Mouse (Mus musculus) embryonic facial prominence, embryonic 15.5 days (tissue): ENCODE measurements around the gene Chrna9. TPM values are rescaled to one million over a fixed set of nuclear protein-coding genes. Genes with fewer than 3 reads are reported as not detected.
"Not testable (repeated sequence)": the region's sequence is repeated elsewhere in the genome, so short reads cannot be mapped to it uniquely, and the experiment has no call there.

ENCODE experiments used
- ATAC-seq: fragments of 200-750 bp; cut with Nextera tagmentation; 2 replicates; pipeline ENCODE4 v1.8.0; 2017; ENCODE audit warnings: low read depth, moderate TSS enrichment; ENCODE audit not compliant: insufficient number of reproducible peaks, low FRiP score, low TSS enrichment
- H3K27ac ChIP-seq: fragments of 300-500 bp; sonication (generic); replicated peaks from 2 replicates; pipeline ENCODE4 v1.5.1; 2015; ENCODE audit warnings: mild to moderate bottlenecking, inconsistent platforms
- H3K27me3 ChIP-seq: fragments of 300-500 bp; sonication (generic); 2 replicates; pipeline ENCODE4 v1.6.1; 2015; ENCODE audit warnings: inconsistent platforms
- H3K36me3 ChIP-seq: fragments of 300-500 bp; sonication (generic); 2 replicates; pipeline ENCODE4 v1.6.1; 2015; ENCODE audit warnings: mild to moderate bottlenecking, inconsistent platforms
- H3K4me1 ChIP-seq: fragments of 300-500 bp; sonication (generic); 2 replicates; pipeline ENCODE4 v1.6.1; 2015; ENCODE audit warnings: inconsistent platforms
- H3K4me2 ChIP-seq: fragments of 300-500 bp; sonication (generic); replicated peaks from 2 replicates; pipeline ENCODE4 v1.6.1; 2015; ENCODE audit warnings: mild to moderate bottlenecking, inconsistent platforms
- H3K4me3 ChIP-seq: fragments of 300-500 bp; sonication (generic); replicated peaks from 2 replicates; pipeline ENCODE4 v1.5.1; 2015; ENCODE audit warnings: mild to moderate bottlenecking, inconsistent platforms
- H3K9ac ChIP-seq: fragments of 300-500 bp; sonication (generic); 2 replicates; pipeline ENCODE4 v1.6.1; 2015; ENCODE audit warnings: inconsistent platforms
- H3K9me3 ChIP-seq: fragments of 300-500 bp; sonication (generic); replicated peaks from 2 replicates; pipeline ENCODE4 v1.6.1; 2016; ENCODE audit warnings: inconsistent platforms
- WGBS: fragments of 180-500 bp; shearing (Covaris S2); methylation state at CpG from one replicate; pipeline ENCODE4 v1.1.7; 2015; 5-methylcytosine and 5-hydroxymethylcytosine counted together
- polyA plus RNA-seq: library from polyadenylated mRNA; unstranded; fragments of >200 nt; fragmentation: Nextera tagmentation; extraction: Ambion mirVana; gene quantifications from 2 replicates; pipeline ENCODE4 v1.2.1, GENCODE M21; 2015

The Chrna9 gene
- polyA plus RNA-seq, 1 experiment from 2014 or later, result not detected

GRCm38 (mm10) chr5:65959893-65960596 is 25.3 kb downstream of the Chrna9 start:
- Histone ChIP-seq H3K27ac (no peak overlapping the region), H3K9me3 (no peaks in the 10 kb centered on the region), H3K27me3 (no peaks in the 10 kb centered on the region), H3K36me3 (no peaks in the 10 kb centered on the region), H3K9ac (no peak overlapping the region), H3K4me2 (no peak overlapping the region), H3K4me1 (no peaks in the 10 kb centered on the region), H3K4me3 (no peak overlapping the region)
- WGBS, result 82% methylated on average over 5 of the region's 5 CpGs
- no peak for ATAC-seq

GRCm38 (mm10) chr5:65960597-65960950 is 25.9 kb downstream of the Chrna9 start:
- Histone ChIP-seq H3K9ac (no peak overlapping the region), H3K9me3 (no peaks in the 10 kb centered on the region), H3K27me3 (no peaks in the 10 kb centered on the region), H3K4me1 (no peaks in the 10 kb centered on the region), H3K36me3 (no peaks in the 10 kb centered on the region), H3K27ac (no peak overlapping the region), H3K4me3 (no peak overlapping the region), H3K4me2 (no peak overlapping the region)
- no peak for ATAC-seq
- WGBS, result 82% methylated on average over 11 of the region's 11 CpGs

DNA sequence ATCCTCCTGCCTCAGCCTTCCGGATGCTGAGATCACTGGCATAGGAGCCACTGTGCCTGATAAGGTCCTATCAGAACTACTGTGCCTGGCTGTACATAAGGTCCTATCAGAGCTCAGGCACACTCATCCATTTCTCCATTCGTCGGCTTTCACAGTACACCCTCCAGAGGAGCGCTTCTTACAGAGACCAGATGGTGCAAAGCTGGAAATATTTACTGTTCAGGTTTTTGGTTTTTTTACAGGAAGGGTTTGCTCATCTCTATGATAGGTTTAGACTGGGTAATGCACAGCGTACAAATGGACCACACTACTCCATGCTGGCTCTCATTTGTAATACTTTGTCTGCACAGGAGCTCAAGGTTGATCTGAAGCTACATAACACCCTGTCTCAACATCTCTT is 28.6 kb downstream of the Chrna9 start:
- Histone ChIP-seq H3K4me3 (no peak overlapping the region), H3K9me3 (no peaks in the 10 kb centered on the region), H3K4me2 (no peak overlapping the region), H3K36me3 (no peaks in the 10 kb centered on the region), H3K27me3 (no peaks in the 10 kb centered on the region), H3K27ac (no peak overlapping the region), H3K4me1 (no peaks in the 10 kb centered on the region), H3K9ac (no peak overlapping the region)
- ATAC-seq, result no peak
- WGBS, result 80% methylated on average over 5 of the region's 5 CpGs

- Histone ChIP-seq H3K4me2 (no peak overlapping the region), H3K9ac (no peak overlapping the region), H3K36me3 (no peaks in the 10 kb centered on the region), H3K4me1 (no peaks in the 10 kb centered on the region), H3K4me3 (no peak overlapping the region), H3K9me3 (no peaks in the 10 kb centered on the region), H3K27me3 (no peaks in the 10 kb centered on the region), H3K27ac (no peak overlapping the region)
- 24% methylated on average over 7 of the region's 7 CpGs for WGBS
- no peak; the same call in 1 of the 2 replicates for ATAC-seq
These were observed 31.1 kb downstream of the Chrna9 start for GRCm38 (mm10) chr5:65965771-65966279.

DNA sequence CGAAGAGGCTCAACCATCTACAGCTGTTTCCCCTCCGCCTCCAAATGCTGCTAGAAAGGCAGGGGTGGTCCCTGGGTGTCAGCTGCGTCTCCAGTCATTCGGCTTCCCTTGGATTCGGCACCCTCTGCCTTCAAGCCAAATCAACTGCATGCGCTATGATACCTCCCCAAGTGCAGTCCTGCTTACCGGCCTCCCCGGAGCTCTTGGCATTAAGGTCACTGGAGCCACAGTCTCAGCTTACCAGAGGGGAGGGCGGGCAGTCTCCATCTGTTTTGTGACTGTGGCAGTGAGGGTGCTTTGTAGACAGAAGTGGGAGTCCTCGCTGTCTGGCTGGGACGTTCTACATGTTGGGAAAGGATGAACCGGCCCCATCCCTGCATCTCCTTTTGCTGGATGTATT is 32.4 kb downstream of the Chrna9 start:
- no peaks in the 10 kb centered on the region for H3K36me3 ChIP-seq
- H3K27ac ChIP-seq, result no peak overlapping the region
- no peaks in the 10 kb centered on the region for H3K27me3 ChIP-seq
- H3K4me3 ChIP-seq, result no peak overlapping the region
- H3K9ac ChIP-seq, result no peak overlapping the region
- 45% methylated on average over 12 of the region's 12 CpGs for WGBS
- ATAC-seq, result no peak
- no peak overlapping the region for H3K4me2 ChIP-seq
- no peaks in the 10 kb centered on the region for H3K4me1 ChIP-seq
- H3K9me3 ChIP-seq, result no peaks in the 10 kb centered on the region

- no peak overlapping the region for H3K9ac ChIP-seq
- H3K27me3 ChIP-seq, result no peaks in the 10 kb centered on the region
- H3K27ac ChIP-seq, result no peak overlapping the region
- no peaks in the 10 kb centered on the region for H3K4me1 ChIP-seq
- 92% methylated on average over 3 of the region's 3 CpGs for WGBS
- H3K36me3 ChIP-seq, result no peaks in the 10 kb centered on the region
- no peak overlapping the region for H3K4me2 ChIP-seq
- H3K4me3 ChIP-seq, result no peak overlapping the region
- no peaks in the 10 kb centered on the region for H3K9me3 ChIP-seq
- ATAC-seq, result no peak
These were observed 33.3 kb downstream of the Chrna9 start for GRCm38 (mm10) chr5:65968004-65968403.

- 62% methylated on average over 2 of the region's 2 CpGs for WGBS
- Histone ChIP-seq H3K4me2 (no peak overlapping the region), H3K9me3 (no peaks in the 10 kb centered on the region), H3K4me3 (no peak overlapping the region), H3K36me3 (no peaks in the 10 kb centered on the region), H3K27me3 (no peaks in the 10 kb centered on the region), H3K9ac (no peak overlapping the region), H3K4me1 (no peaks in the 10 kb centered on the region), H3K27ac (no peak overlapping the region)
- ATAC-seq, result no peak
These were observed 38.5 kb downstream of the Chrna9 start for GRCm38 (mm10) chr5:65973189-65973588.

DNA sequence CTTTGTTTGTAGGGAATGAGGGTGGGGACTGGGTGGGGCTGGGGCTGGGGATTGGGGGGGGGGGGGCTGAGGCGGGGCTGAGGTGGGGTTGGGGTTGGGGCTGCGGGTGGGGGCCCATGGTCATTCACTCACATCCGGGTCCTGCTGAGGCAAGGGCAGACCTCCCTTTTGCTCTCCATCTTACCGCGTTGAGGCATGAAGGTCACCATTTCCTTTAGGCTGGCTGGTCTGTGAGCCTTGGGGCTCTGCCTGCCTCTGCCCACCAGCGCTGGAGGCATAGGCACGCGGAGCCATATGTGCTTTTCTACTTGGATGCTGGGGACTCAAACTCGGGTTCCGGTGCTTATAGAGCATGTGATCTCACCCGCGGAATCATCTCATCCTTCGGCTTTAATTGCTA is 41.0 kb downstream of the Chrna9 start:
- H3K27me3 ChIP-seq, result no peaks in the 10 kb centered on the region
- whole genome bisulfite sequencing, result 94% methylated on average over 13 of the region's 13 CpGs
- ATAC-seq, result no peak
- no peaks in the 10 kb centered on the region for H3K9me3 ChIP-seq
- H3K9ac ChIP-seq, result no peak overlapping the region
- H3K27ac ChIP-seq, result no peak overlapping the region
- H3K36me3 ChIP-seq, result no peaks in the 10 kb centered on the region
- no peak overlapping the region for H3K4me2 ChIP-seq
- H3K4me1 ChIP-seq, result no peaks in the 10 kb centered on the region
- no peak overlapping the region for H3K4me3 ChIP-seq

DNA sequence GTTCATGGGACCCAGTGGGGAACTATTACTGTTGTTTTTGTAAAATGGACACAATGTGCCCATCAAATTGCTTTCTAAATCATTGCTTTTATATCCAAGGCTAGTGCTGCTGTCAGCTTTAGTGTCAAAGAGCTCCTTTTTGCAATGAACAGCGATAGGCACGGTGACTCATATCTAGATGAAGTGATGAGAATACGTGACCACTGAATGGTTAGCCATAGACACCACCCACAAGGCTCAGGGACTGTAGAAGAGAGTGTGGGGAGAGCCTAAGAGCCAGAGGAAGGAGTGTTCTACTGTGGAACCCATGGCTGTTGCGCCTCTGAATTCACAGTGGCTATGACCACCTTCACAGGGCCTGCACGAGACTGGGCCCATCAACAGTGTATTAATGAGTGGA is 51.7 kb downstream of the Chrna9 start:
- Histone ChIP-seq H3K27ac (no peak overlapping the region), H3K27me3 (no peaks in the 10 kb centered on the region), H3K4me3 (no peak overlapping the region), H3K9me3 (no peaks in the 10 kb centered on the region), H3K36me3 (no peaks in the 10 kb centered on the region), H3K9ac (no peak overlapping the region), H3K4me2 (no peak overlapping the region), H3K4me1 (no peaks in the 10 kb centered on the region)
- WGBS, result 88% methylated on average over 5 of the region's 5 CpGs
- ATAC-seq, result no peak

DNA sequence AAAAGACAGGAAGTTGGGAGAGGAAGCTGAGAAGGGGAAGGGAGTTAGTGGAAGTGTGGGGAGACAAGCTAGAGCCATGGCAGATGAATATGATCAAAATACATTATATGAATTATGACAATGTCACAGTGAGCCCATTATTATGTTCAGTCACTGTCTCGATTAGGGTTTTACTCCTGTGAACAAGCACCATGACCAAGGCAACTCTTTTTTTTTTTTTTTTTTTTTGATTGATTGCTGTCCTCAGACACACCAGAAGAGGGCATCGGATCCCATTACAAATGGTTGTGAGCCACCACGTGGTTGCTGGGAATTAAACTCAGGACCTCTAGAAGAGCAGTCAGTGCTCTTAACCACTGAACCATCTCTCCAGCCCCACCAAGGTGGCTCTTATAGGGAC is 52.3 kb downstream of the Chrna9 start:
- not testable (repeated sequence) for H3K9me3 ChIP-seq, H3K9ac ChIP-seq, H3K27ac ChIP-seq, ATAC-seq, H3K27me3 ChIP-seq, H3K4me3 ChIP-seq, H3K4me1 ChIP-seq, H3K4me2 ChIP-seq, H3K36me3 ChIP-seq
- 71% methylated on average over 3 of the region's 3 CpGs for WGBS

DNA sequence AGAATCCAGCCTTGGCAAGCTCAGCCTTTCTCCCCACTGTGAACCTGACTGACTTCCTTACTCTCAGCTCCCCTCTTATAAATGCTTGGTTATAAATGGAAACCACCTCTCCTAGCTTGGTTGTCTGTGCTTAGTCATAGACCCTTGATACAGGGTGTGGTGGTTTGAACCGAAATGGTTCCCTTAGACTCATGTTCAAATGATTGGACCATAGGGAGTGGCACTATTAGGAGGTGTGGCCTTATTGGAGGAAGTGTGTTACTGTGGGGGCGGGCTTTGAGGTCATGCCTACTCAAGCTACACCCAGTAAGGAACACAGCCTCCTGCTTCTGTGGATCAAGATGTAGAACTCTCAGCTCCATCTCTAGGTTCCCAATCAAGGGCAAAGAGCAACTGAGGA is 56.5 kb downstream of the Chrna9 start:
- Histone ChIP-seq H3K4me2 (no peak overlapping the region), H3K27ac (no peak overlapping the region), H3K4me1 (no peaks in the 10 kb centered on the region), H3K27me3 (no peaks in the 10 kb centered on the region), H3K9me3 (no peaks in the 10 kb centered on the region), H3K36me3 (no peaks in the 10 kb centered on the region), H3K9ac (no peak overlapping the region), H3K4me3 (no peak overlapping the region)
- no peak for ATAC-seq
- 81% methylated on average over 2 of the region's 2 CpGs for WGBS

GRCm38 (mm10) chr5:65994643-65995042 is 59.9 kb downstream of the Chrna9 start:
- Histone ChIP-seq H3K4me1 (no peaks in the 10 kb centered on the region), H3K9ac (no peak overlapping the region), H3K9me3 (no peaks in the 10 kb centered on the region), H3K27me3 (no peaks in the 10 kb centered on the region), H3K27ac (no peak overlapping the region), H3K4me2 (no peak overlapping the region), H3K4me3 (no peak overlapping the region), H3K36me3 (no peaks in the 10 kb centered on the region)
- WGBS, result 63% methylated on average over 6 of the region's 6 CpGs
- ATAC-seq, result no peak
